Mouse (Mus musculus) stomach, postnatal 0 days (tissue): Measurements from ENCODE around the gene Ctsd. TPM values are rescaled to one million over a fixed set of nuclear protein-coding genes. Genes with fewer than 3 reads are reported as not detected.
A peak's percentile ranks its signal among the peaks of the same experiment; 100 is the strongest.

Source experiments
- ATAC-seq: fragments of 200-750 bp; cut with Nextera tagmentation; 2 replicates; pipeline ENCODE4 v1.8.0; 2017; ENCODE audit not compliant: low FRiP score, low TSS enrichment
- DNase-seq: peaks from one replicate; pipeline ENCODE4 v3.0.0-alpha.2; 2016; ENCODE audit warnings: low spot score
- H3K27ac ChIP-seq: fragments of 300-500 bp; sonication (generic); replicated peaks from 2 replicates; pipeline ENCODE4 v1.5.1; 2014; ENCODE audit warnings: mild to moderate bottlenecking, control low read depth
- H3K27me3 ChIP-seq: fragments of 300-500 bp; sonication (generic); 2 replicates; pipeline ENCODE4 v1.6.1; 2014; ENCODE audit warnings: low read length; ENCODE audit not compliant: control insufficient read depth, insufficient read depth
- H3K36me3 ChIP-seq: fragments of 300-500 bp; sonication (generic); 2 replicates; pipeline ENCODE4 v1.6.1; 2014; ENCODE audit warnings: low read length, mixed read lengths; ENCODE audit not compliant: control insufficient read depth, insufficient read depth
- H3K4me1 ChIP-seq: fragments of 300-500 bp; sonication (generic); replicated peaks from 2 replicates; pipeline ENCODE4 v1.6.1; 2014; ENCODE audit warnings: antibody characterized with exemption; ENCODE audit not compliant: control insufficient read depth, insufficient read depth
- H3K4me2 ChIP-seq: fragments of 300-500 bp; sonication (generic); replicated peaks from 2 replicates; pipeline ENCODE4 v1.6.1; 2014; ENCODE audit warnings: low read depth, mild to moderate bottlenecking, control low read depth, moderate library complexity
- H3K4me3 ChIP-seq: fragments of 300-500 bp; sonication (generic); 2 replicates; pipeline ENCODE4 v1.5.1; 2014; ENCODE audit warnings: low read depth, low read length, control low read depth
- H3K9ac ChIP-seq: fragments of 300-500 bp; sonication (generic); 2 replicates; pipeline ENCODE4 v1.6.1; 2014; ENCODE audit warnings: mild to moderate bottlenecking, low read length, control low read depth, mixed read lengths
- H3K9me3 ChIP-seq: fragments of 300-500 bp; sonication (generic); 2 replicates; pipeline ENCODE4 v1.6.1; 2016; ENCODE audit warnings: low read length; ENCODE audit not compliant: control insufficient read depth
- CTCF ChIP-seq: IDR thresholded peaks from 2 replicates; pipeline ENCODE4 v1.5.1; 2016; ENCODE audit warnings: antibody characterized with exemption, low read depth, mild to moderate bottlenecking, moderate library complexity
- EP300 ChIP-seq: optimal IDR thresholded peaks from 2 replicates; pipeline ENCODE3; 2016; ENCODE audit warnings: antibody characterized with exemption
- WGBS: fragments of 180-500 bp; shearing (Covaris S2); extraction: QIAGEN DNeasy Blood & Tissue Kit; methylation state at CpG from one replicate; pipeline ENCODE4 v1.1.7; 2014; 5-methylcytosine and 5-hydroxymethylcytosine counted together
- polyA plus RNA-seq: library from polyadenylated mRNA; unstranded; fragments of >200 nt; fragmentation: Nextera tagmentation; extraction: Ambion mirVana; gene quantifications from 2 replicates; pipeline ENCODE4 v1.2.1, GENCODE M21; 2015

The Ctsd gene
- polyA plus RNA-seq, 1 experiment from 2014 or later: 798 TPM

GRCm38 (mm10) chr7:142418679-142419078 is 30.8 kb upstream of the Ctsd start:
- ATAC-seq (no peak), DNase-seq (no peak)
- no peaks in the 10 kb centered on the region for H3K9me3 ChIP-seq
- no peak overlapping the region for H3K9ac ChIP-seq
- H3K4me2 ChIP-seq: no peak overlapping the region
- no peaks in the 10 kb centered on the region for H3K36me3 ChIP-seq
- H3K4me1 ChIP-seq: no peaks in the 10 kb centered on the region
- no peak overlapping the region for H3K4me3 ChIP-seq
- TF ChIP-seq CTCF (peak; percentile 32), EP300 (no peak)
- H3K27ac ChIP-seq: no peak overlapping the region
- no peaks in the 10 kb centered on the region for H3K27me3 ChIP-seq
- WGBS: 77% methylated on average over 8 of the region's 8 CpGs

GRCm38 (mm10) chr7:142418027-142418426 is 30.2 kb upstream of the Ctsd start:
- DNase-seq (no peak), ATAC-seq (no peak)
- Histone ChIP-seq H3K4me3 (no peak overlapping the region), H3K36me3 (no peaks in the 10 kb centered on the region), H3K27me3 (no peaks in the 10 kb centered on the region), H3K9ac (no peak overlapping the region), H3K4me2 (no peak overlapping the region), H3K27ac (no peak overlapping the region), H3K4me1 (no peaks in the 10 kb centered on the region), H3K9me3 (no peaks in the 10 kb centered on the region)
- 65% methylated on average over 2 of the region's 2 CpGs for WGBS
- TF ChIP-seq CTCF: no peak
- TF ChIP-seq EP300: no peak

GRCm38 (mm10) chr7:142416225-142416624 is 28.4 kb upstream of the Ctsd start:
- DNase-seq (no peak), ATAC-seq (no peak)
- Histone ChIP-seq H3K9me3 (no peaks in the 10 kb centered on the region), H3K36me3 (no peaks in the 10 kb centered on the region), H3K4me3 (no peak overlapping the region), H3K27ac (no peak overlapping the region), H3K27me3 (no peaks in the 10 kb centered on the region), H3K4me1 (no peaks in the 10 kb centered on the region), H3K4me2 (no peak overlapping the region), H3K9ac (no peak overlapping the region)
- 63% methylated on average over 3 of the region's 3 CpGs for WGBS
- no peak for TF ChIP-seq EP300
- no peak for TF ChIP-seq CTCF

GRCm38 (mm10) chr7:142415314-142415713 is 27.5 kb upstream of the Ctsd start:
- WGBS: 44% methylated on average over 4 of the region's 4 CpGs
- Histone ChIP-seq H3K4me3 (no peak overlapping the region), H3K36me3 (no peaks in the 10 kb centered on the region), H3K9me3 (no peaks in the 10 kb centered on the region), H3K4me2 (no peak overlapping the region), H3K27me3 (no peaks in the 10 kb centered on the region), H3K9ac (no peak overlapping the region), H3K4me1 (no peaks in the 10 kb centered on the region), H3K27ac (no peak overlapping the region)
- no peak for DNase-seq
- no peak for TF ChIP-seq CTCF
- TF ChIP-seq EP300: no peak
- no peak for ATAC-seq

GRCm38 (mm10) chr7:142413285-142413684 is 25.4 kb upstream of the Ctsd start:
- no peak overlapping the region for H3K9ac ChIP-seq
- H3K4me1 ChIP-seq: no peaks in the 10 kb centered on the region
- no peak overlapping the region for H3K27ac ChIP-seq
- H3K36me3 ChIP-seq: no peaks in the 10 kb centered on the region
- H3K9me3 ChIP-seq: no peaks in the 10 kb centered on the region
- DNase-seq (no peak), ATAC-seq (no peak)
- no peaks in the 10 kb centered on the region for H3K27me3 ChIP-seq
- no peak overlapping the region for H3K4me2 ChIP-seq
- WGBS: 76% methylated on average over 6 of the region's 6 CpGs
- H3K4me3 ChIP-seq: no peak overlapping the region
- TF ChIP-seq EP300 (no peak), CTCF (no peak)

- no peaks in the 10 kb centered on the region for H3K27me3 ChIP-seq
- H3K4me2 ChIP-seq: no peak overlapping the region
- no peaks in the 10 kb centered on the region for H3K9me3 ChIP-seq
- 62% methylated on average over 3 of the region's 3 CpGs for WGBS
- no peak overlapping the region for H3K9ac ChIP-seq
- no peaks in the 10 kb centered on the region for H3K36me3 ChIP-seq
- 0 out of 2 replicates have a peak overlapping the region, but pooled peaks have one; percentile 18 for H3K27ac ChIP-seq
- no peaks in the 10 kb centered on the region for H3K4me1 ChIP-seq
- ATAC-seq (peak; percentile 89), DNase-seq (no peak)
- H3K4me3 ChIP-seq: no peak overlapping the region
- TF ChIP-seq EP300: no peak
- TF ChIP-seq CTCF: no peak
Observed at GRCm38 (mm10) chr7:142409603-142410002, 21.8 kb upstream of the Ctsd start.
